Mouse (Mus musculus) hindbrain, postnatal 0 days (tissue): ENCODE measurements around the gene Pacs1. TPM values are rescaled to one million over a fixed set of nuclear protein-coding genes. Genes with fewer than 3 reads are reported as not detected.

ENCODE experiments used
- ATAC-seq: fragments of 200-750 bp; cut with Nextera tagmentation; 2 replicates; pipeline ENCODE4 v1.8.0; 2017; ENCODE audit warnings: mild to moderate bottlenecking, moderate TSS enrichment, moderate library complexity
- DNase-seq: peaks from one replicate; pipeline ENCODE4 v3.0.0-alpha.2; 2015; ENCODE audit warnings: low spot score
- H3K27ac ChIP-seq: fragments of 300-500 bp; sonication (generic); 2 replicates; pipeline ENCODE4 v1.5.1; 2014; ENCODE audit warnings: mild to moderate bottlenecking
- H3K27me3 ChIP-seq: fragments of 300-500 bp; sonication (generic); 2 replicates; pipeline ENCODE4 v1.6.1; 2014; ENCODE audit warnings: low read length, mixed read lengths; ENCODE audit not compliant: insufficient read depth
- H3K36me3 ChIP-seq: fragments of 300-500 bp; sonication (generic); 2 replicates; pipeline ENCODE4 v1.6.1; 2014; ENCODE audit warnings: low read length, mixed read lengths; ENCODE audit not compliant: insufficient read depth
- H3K4me1 ChIP-seq: fragments of 300-500 bp; sonication (generic); 2 replicates; pipeline ENCODE4 v1.6.1; 2014; ENCODE audit warnings: antibody characterized with exemption, low read length, mixed read lengths; ENCODE audit not compliant: insufficient read depth
- H3K4me2 ChIP-seq: fragments of 300-500 bp; sonication (generic); 2 replicates; pipeline ENCODE4 v1.6.1; 2014; ENCODE audit warnings: low read depth, mild to moderate bottlenecking, low read length, moderate library complexity, mixed read lengths
- H3K4me3 ChIP-seq: fragments of 300-500 bp; sonication (generic); 2 replicates; pipeline ENCODE4 v1.5.1; 2014; ENCODE audit warnings: low read length
- H3K9ac ChIP-seq: fragments of 300-500 bp; sonication (generic); replicated peaks from 2 replicates; pipeline ENCODE4 v1.6.1; 2014; ENCODE audit warnings: mild to moderate bottlenecking, low read length, moderate library complexity, mixed read lengths
- H3K9me3 ChIP-seq: fragments of 300-500 bp; sonication (generic); 2 replicates; pipeline ENCODE4 v1.6.1; 2016; ENCODE audit warnings: low read length, mixed read lengths
- CTCF ChIP-seq: IDR thresholded peaks from 2 replicates; pipeline ENCODE4 v1.5.1; 2016; ENCODE audit warnings: antibody characterized with exemption, control low read depth, low read depth
- WGBS: fragments of 180-500 bp; shearing (Covaris S2); extraction: QIAGEN DNeasy Blood & Tissue Kit; methylation state at CpG from one replicate; pipeline ENCODE4 v1.1.7; 2014; 5-methylcytosine and 5-hydroxymethylcytosine counted together
- polyA plus RNA-seq: library from polyadenylated mRNA; unstranded; fragments of >200 nt; fragmentation: Nextera tagmentation; extraction: Ambion mirVana; gene quantifications from 2 replicates; pipeline ENCODE4 v1.2.1, GENCODE M21; 2015
- total RNA-seq: library from RNA; depleted of rRNA; stranded (reverse); fragments of >200 nt; gene quantifications from 2 replicates; pipeline ENCODE4 v1.2.3, GENCODE M21; 2014; rRNA removed

Pacs1 gene
- total RNA-seq, result 60.3 and 63.6 TPM in 2 replicates
- polyA plus RNA-seq, result 33.1 and 41.0 TPM in 2 replicates

DNA sequence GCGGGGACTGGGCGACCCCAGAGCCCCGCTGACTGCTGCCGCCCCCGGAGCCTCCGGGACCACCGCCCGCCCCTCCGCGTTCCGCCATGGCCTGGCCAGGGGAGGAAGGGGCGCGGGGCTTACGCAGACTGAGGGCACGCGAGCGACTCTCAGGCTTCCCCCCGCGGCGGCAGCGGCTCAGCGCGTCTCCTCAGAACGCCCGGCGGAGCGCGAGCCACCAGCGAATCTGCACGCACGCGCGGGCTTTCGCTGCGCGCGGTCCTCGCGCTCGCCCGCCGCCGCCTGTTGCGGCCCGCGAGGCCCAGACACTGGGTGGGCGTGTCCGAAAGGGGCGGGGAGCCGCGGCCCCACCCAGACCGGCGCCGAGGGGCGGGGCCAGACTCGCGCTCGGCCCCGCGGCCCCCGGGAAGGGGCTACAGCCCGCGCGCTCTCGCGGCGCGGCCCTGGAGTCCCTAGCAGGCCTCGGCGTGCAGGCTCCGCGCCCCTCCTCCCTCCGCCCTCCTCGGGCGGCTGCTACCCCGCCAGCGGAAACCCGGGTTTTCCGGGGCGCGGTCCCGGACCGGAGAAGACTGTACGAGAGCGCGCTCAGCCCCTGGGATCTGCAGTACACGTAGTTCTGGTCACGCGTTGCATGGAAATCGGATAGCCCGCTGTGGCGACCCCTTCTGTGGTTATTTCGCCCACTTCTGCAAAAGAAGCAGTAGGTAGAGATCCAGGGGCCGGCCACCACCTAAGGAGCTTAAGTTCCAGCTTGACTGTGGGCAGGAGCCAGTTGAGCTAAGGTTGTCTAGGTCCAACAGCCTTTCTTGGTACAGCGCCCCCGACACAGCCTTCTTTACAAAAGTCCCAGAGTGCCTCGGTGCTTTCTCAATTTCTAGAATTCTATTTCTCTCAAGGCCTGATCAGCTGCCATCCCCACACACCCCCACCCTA lies at the start of gene Pacs1:
Pacs1 (minus strand) TSS at position 319 of the 933 bp plus-strand sequence.
- ATAC-seq (peak; percentile 93), DNase-seq (peak; percentile 96)
- peak within 1 kb of the TSS; percentile 89 for H3K4me2 ChIP-seq
- peak within 1 kb of the TSS; percentile 95 for H3K4me3 ChIP-seq
- no peaks in the 10 kb centered on the region for H3K9me3 ChIP-seq
- H3K4me1 ChIP-seq, result peaks cover 17% of the 10 kb centered on the region
- peak within 1 kb of the TSS; percentile 96 for H3K9ac ChIP-seq
- H3K36me3 ChIP-seq, result peaks cover 18% of the 10 kb centered on the region; the same call in 1 of the 2 replicates
- under 1% methylated on average over 63 of the region's 97 CpGs for WGBS
- peak within 1 kb of the TSS; percentile 91 for H3K27ac ChIP-seq
- no peak for TF ChIP-seq CTCF
- no peaks in the 10 kb centered on the region for H3K27me3 ChIP-seq

DNA sequence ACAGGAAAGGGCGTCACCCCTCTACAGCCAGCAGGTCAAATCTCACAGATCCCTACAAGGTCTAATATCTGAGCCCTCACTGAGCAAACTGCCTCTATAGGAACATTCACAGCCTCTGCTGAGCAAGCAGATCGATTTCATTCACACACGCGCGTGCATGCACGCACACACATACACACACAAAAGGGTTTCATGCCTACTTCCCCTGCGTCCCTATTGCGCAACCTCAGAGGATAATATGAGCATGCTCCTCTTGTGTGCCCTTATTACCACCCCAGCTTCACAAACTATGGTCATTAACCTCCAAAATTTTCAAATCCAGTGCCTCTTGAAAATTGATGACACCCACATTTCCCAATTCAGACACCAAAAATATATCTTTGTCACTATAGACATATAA lies 40.3 kb upstream of the Pacs1 start:
- DNase-seq (no peak), ATAC-seq (no peak)
- Histone ChIP-seq H3K4me3 (no peak overlapping the region), H3K36me3 (no peaks in the 10 kb centered on the region), H3K9me3 (no peaks in the 10 kb centered on the region; the same call in 1 of the 2 replicates), H3K27ac (no peak overlapping the region), H3K9ac (no peak overlapping the region), H3K27me3 (no peaks in the 10 kb centered on the region), H3K4me2 (no peak overlapping the region), H3K4me1 (no peaks in the 10 kb centered on the region)
- no peak for TF ChIP-seq CTCF
- WGBS, result 85% methylated on average over 8 of the region's 8 CpGs

DNA sequence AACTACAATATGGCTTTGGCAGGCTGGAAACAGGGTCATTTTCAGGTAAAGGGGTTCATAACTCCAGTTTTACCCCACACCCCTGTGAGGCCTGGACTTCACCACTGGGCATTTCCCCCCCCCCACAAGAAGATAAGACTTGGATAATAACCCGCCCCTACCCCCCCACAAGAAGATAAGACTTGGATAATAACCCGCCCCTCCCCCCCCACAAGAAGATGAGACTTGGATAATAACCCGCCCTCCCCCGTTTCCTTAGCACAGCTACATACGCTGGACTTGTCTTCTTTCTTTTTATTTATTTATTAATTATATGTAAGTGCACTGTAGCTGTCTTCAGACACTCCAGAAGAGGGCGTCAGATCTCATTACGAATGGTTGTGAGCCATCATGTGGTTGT lies 36.1 kb upstream of the Pacs1 start:
- Histone ChIP-seq H3K36me3 (peaks cover 20% of the 10 kb centered on the region), H3K4me1 (no peaks in the 10 kb centered on the region), H3K9me3 (no peaks in the 10 kb centered on the region), H3K27ac (no peak overlapping the region), H3K4me3 (no peak overlapping the region), H3K9ac (no peak overlapping the region), H3K4me2 (no peak overlapping the region), H3K27me3 (no peaks in the 10 kb centered on the region)
- DNase-seq, result peak; percentile 14
- TF ChIP-seq CTCF, result no peak
- WGBS, result 89% methylated on average over 7 of the region's 7 CpGs
- ATAC-seq, result no peak

DNA sequence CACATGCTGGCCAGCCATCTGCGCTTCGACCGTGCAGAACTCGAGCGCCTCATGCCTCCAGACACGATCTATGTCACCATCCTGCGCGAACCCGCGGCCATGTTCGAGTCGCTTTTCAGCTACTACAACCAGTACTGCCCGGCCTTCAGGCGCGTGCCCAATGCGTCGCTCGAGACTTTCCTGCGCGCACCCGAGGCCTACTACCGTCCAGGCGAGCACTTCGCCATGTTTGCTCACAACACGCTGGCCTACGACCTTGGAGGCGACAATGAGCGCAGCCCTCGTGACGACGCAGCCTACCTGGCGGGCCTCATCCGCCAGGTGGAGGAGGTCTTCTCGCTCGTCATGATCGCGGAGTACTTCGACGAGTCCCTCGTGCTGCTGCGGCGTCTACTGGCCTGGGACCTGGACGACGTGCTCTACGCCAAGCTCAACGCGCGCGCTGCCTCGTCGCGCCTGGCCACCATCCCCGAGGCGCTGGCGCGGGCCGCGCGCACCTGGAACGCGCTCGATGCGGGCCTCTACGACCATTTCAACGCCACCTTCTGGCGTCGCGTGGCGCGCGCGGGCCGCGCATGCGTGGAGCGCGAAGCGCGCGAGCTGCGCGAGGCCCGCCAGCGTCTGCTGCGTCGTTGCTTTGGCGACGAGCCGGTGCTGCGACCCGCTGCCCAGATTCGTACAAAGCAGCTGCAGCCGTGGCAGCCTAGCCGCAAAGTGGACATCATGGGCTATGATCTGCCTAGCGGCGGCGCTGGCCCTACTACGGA lies 34.2 kb upstream of the Pacs1 start:
- no peaks in the 10 kb centered on the region for H3K4me1 ChIP-seq
- TF ChIP-seq CTCF, result no peak
- 0 out of 2 replicates have a peak overlapping the region, but pooled peaks have one; percentile 8 for H3K4me3 ChIP-seq
- H3K4me2 ChIP-seq, result peak overlapping the region; percentile 27; the same call in 1 of the 2 replicates
- peaks cover 26% of the 10 kb centered on the region for H3K36me3 ChIP-seq
- H3K9me3 ChIP-seq, result no peaks in the 10 kb centered on the region
- WGBS, result 53% methylated on average over 98 of the region's 98 CpGs
- no peak overlapping the region for H3K9ac ChIP-seq
- H3K27ac ChIP-seq, result no peak overlapping the region
- H3K27me3 ChIP-seq, result no peaks in the 10 kb centered on the region
- DNase-seq (peak; percentile 54), ATAC-seq (peak; percentile 35; the same call in 1 of the 2 replicates)

DNA sequence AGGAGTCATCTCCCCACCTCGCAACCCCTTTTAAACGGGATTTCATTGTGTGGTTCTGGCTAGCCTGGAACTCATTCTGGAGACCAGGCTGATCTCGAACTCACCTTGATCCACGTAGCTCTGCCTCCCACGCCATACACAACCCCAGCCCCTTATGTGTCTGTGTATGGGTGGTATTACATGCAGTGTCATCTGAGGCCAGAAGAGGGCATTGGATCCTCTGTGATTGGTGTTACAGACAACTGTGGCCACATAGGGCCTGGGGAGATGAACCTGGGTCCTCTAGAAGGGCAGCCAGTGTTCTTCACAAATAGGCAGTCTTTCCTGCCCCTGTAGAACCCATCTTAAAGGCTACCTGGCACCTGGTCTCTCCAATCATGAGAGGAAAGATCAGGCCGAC lies 33.4 kb upstream of the Pacs1 start:
- 86% methylated on average over 6 of the region's 6 CpGs for WGBS
- H3K4me1 ChIP-seq, result no peaks in the 10 kb centered on the region
- no peaks in the 10 kb centered on the region for H3K27me3 ChIP-seq
- no peak overlapping the region for H3K27ac ChIP-seq
- H3K9ac ChIP-seq, result no peak overlapping the region
- ATAC-seq (0 out of 2 replicates have a peak, but pooled peaks have one; percentile 45), DNase-seq (no peak)
- H3K4me2 ChIP-seq, result no peak overlapping the region
- no peaks in the 10 kb centered on the region for H3K9me3 ChIP-seq
- H3K4me3 ChIP-seq, result no peak overlapping the region
- TF ChIP-seq CTCF, result peak; percentile 64
- H3K36me3 ChIP-seq, result peaks cover 26% of the 10 kb centered on the region

DNA sequence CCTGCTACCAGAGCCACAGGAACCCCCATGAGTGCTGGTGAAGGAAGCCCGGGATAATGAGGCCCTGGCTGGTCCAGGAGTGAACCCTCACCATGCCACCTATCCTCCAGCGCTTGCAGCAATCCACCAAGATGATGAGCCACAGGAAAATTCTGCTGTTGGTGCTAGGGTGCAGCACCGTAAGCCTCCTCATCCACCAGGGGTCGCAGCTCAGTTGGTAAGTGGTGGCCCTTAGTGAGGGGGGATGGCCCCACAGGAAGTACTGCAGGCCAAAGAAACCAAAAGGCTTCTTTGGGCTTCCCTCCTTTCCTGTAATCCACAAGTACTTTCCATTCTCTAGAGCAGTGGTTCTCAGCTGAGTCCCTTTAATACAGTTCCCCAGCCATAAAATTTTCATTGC lies 29.5 kb upstream of the Pacs1 start:
- 20% methylated on average over 4 of the region's 4 CpGs for WGBS
- H3K36me3 ChIP-seq, result peaks cover 26% of the 10 kb centered on the region
- 0 out of 2 replicates have a peak, but pooled peaks cover 8% of the 10 kb centered on the region for H3K4me1 ChIP-seq
- no peaks in the 10 kb centered on the region for H3K9me3 ChIP-seq
- TF ChIP-seq CTCF, result peak; percentile 76
- H3K9ac ChIP-seq, result no peak overlapping the region
- ATAC-seq (no peak), DNase-seq (peak; percentile 68)
- H3K4me3 ChIP-seq, result no peak overlapping the region
- H3K4me2 ChIP-seq, result no peak overlapping the region
- H3K27me3 ChIP-seq, result no peaks in the 10 kb centered on the region
- H3K27ac ChIP-seq, result no peak overlapping the region
